Mouse (Mus musculus): ENCODE measurements around the gene Ift74. TPM values are rescaled to one million over a fixed set of nuclear protein-coding genes. Genes with fewer than 3 reads are reported as not detected.
A peak's percentile ranks its signal among the peaks of the same experiment; 100 is the strongest.

Ift74 gene
- total and polyA plus RNA-seq, 2 experiments = 0.33 to 3.6 TPM

GRCm38 (mm10) chr4:94602496-94603030 is 11.7 kb upstream of the Ift74 start:
- Histone ChIP-seq H3K9ac (ENCODE audit: low read depth, low read length) (peak overlapping the region; percentile 81), H3K27me3 (ENCODE audit: control insufficient read depth, insufficient read depth, low read length) (no peaks in the 10 kb centered on the region), H3K4me3 (ENCODE audit: insufficient read depth, low read depth, low read length) (peak overlapping the region; percentile 79), H3K36me3 (ENCODE audit: control insufficient read depth, insufficient read depth, low read length) (no peaks in the 10 kb centered on the region), H3K4me1 (ENCODE audit: control insufficient read depth, insufficient read depth, low read length) (peaks cover 2% of the 10 kb centered on the region), H3K79me2 (ENCODE audit: control insufficient read depth, insufficient read depth, low read length) (peaks cover 19% of the 10 kb centered on the region; the same call in 1 of the 2 replicates), H3K27ac (replicated peaks; ENCODE audit: insufficient read depth, low read depth, low read length) (peak overlapping the region; percentile 73)
- DNase-seq (ENCODE audit: extremely low read depth, low read depth, low spot score) = peak; percentile 44
- TF ChIP-seq POLR2A (IDR thresholded peaks at IDR 0.05; ENCODE audit: extremely low read depth, insufficient read depth, low read length) (no peak), CTCF (IDR thresholded peaks at IDR 0.05; ENCODE audit: low read depth, low read length) (no peak)
- under 1% methylated on average over 33 of the region's 33 CpGs for WGBS

GRCm38 (mm10) chr4:94603031-94603629 is 11.2 kb upstream of the Ift74 start, which contains the start of gene Plaa:
Gene Plaa, minus strand, starts transcription at chr4:94603244.
- Histone ChIP-seq H3K27ac (replicated peaks; ENCODE audit: insufficient read depth, low read depth, low read length) (peak within 1 kb of the TSS; percentile 73), H3K4me3 (ENCODE audit: insufficient read depth, low read depth, low read length) (peak within 1 kb of the TSS; percentile 79), H3K36me3 (ENCODE audit: control insufficient read depth, insufficient read depth, low read length) (no peaks in the 10 kb centered on the region), H3K27me3 (ENCODE audit: control insufficient read depth, insufficient read depth, low read length) (no peaks in the 10 kb centered on the region), H3K4me1 (ENCODE audit: control insufficient read depth, insufficient read depth, low read length) (peaks cover 2% of the 10 kb centered on the region), H3K9ac (ENCODE audit: low read depth, low read length) (peak within 1 kb of the TSS; percentile 81), H3K79me2 (ENCODE audit: control insufficient read depth, insufficient read depth, low read length) (peaks cover 15% of the 10 kb centered on the region; the same call in 1 of the 2 replicates)
- TF ChIP-seq POLR2A (IDR thresholded peaks at IDR 0.05; ENCODE audit: extremely low read depth, insufficient read depth, low read length) = 0 out of 2 replicates have a peak, but pooled peaks have one; percentile 35
- TF ChIP-seq CTCF (IDR thresholded peaks at IDR 0.05; ENCODE audit: low read depth, low read length) = no peak
- under 1% methylated on average over 61 of the region's 61 CpGs for WGBS
- peak; percentile 74 for DNase-seq (ENCODE audit: extremely low read depth, low read depth, low spot score)

GRCm38 (mm10) chr4:94604452-94605019 is 9.8 kb upstream of the Ift74 start:
- Histone ChIP-seq H3K36me3 (ENCODE audit: control insufficient read depth, insufficient read depth, low read length) (no peaks in the 10 kb centered on the region), H3K27ac (replicated peaks; ENCODE audit: insufficient read depth, low read depth, low read length) (no peak overlapping the region), H3K79me2 (ENCODE audit: control insufficient read depth, insufficient read depth, low read length) (peaks cover 11% of the 10 kb centered on the region; the same call in 1 of the 2 replicates), H3K4me3 (ENCODE audit: insufficient read depth, low read depth, low read length) (no peak overlapping the region), H3K27me3 (ENCODE audit: control insufficient read depth, insufficient read depth, low read length) (no peaks in the 10 kb centered on the region), H3K9ac (ENCODE audit: low read depth, low read length) (no peak overlapping the region), H3K4me1 (ENCODE audit: control insufficient read depth, insufficient read depth, low read length) (peaks cover 2% of the 10 kb centered on the region)
- DNase-seq (ENCODE audit: extremely low read depth, low read depth, low spot score) = no peak
- 95% methylated on average over 2 of the region's 2 CpGs for whole genome bisulfite sequencing
- TF ChIP-seq POLR2A (IDR thresholded peaks at IDR 0.05; ENCODE audit: extremely low read depth, insufficient read depth, low read length) (no peak), CTCF (IDR thresholded peaks at IDR 0.05; ENCODE audit: low read depth, low read length) (no peak)

GRCm38 (mm10) chr4:94605591-94605990 is 8.7 kb upstream of the Ift74 start:
- peaks cover 2% of the 10 kb centered on the region for H3K4me1 ChIP-seq (ENCODE audit: control insufficient read depth, insufficient read depth, low read length)
- no peak overlapping the region for H3K9ac ChIP-seq (ENCODE audit: low read depth, low read length)
- WGBS = 93% methylated on average over 2 of the region's 2 CpGs
- no peak overlapping the region for H3K4me3 ChIP-seq (ENCODE audit: insufficient read depth, low read depth, low read length)
- H3K27me3 ChIP-seq (ENCODE audit: control insufficient read depth, insufficient read depth, low read length) = no peaks in the 10 kb centered on the region
- no peaks in the 10 kb centered on the region for H3K36me3 ChIP-seq (ENCODE audit: control insufficient read depth, insufficient read depth, low read length)
- TF ChIP-seq POLR2A (IDR thresholded peaks at IDR 0.05; ENCODE audit: extremely low read depth, insufficient read depth, low read length) (no peak), CTCF (IDR thresholded peaks at IDR 0.05; ENCODE audit: low read depth, low read length) (no peak)
- no peak for DNase-seq (ENCODE audit: extremely low read depth, low read depth, low spot score)
- H3K27ac ChIP-seq (replicated peaks; ENCODE audit: insufficient read depth, low read depth, low read length) = no peak overlapping the region
- peaks cover 11% of the 10 kb centered on the region; the same call in 1 of the 2 replicates for H3K79me2 ChIP-seq (ENCODE audit: control insufficient read depth, insufficient read depth, low read length)

- Histone ChIP-seq H3K9ac (ENCODE audit: low read depth, low read length) (no peak overlapping the region), H3K79me2 (ENCODE audit: control insufficient read depth, insufficient read depth, low read length) (no peaks in the 10 kb centered on the region), H3K4me1 (ENCODE audit: control insufficient read depth, insufficient read depth, low read length) (no peaks in the 10 kb centered on the region), H3K27me3 (ENCODE audit: control insufficient read depth, insufficient read depth, low read length) (no peaks in the 10 kb centered on the region), H3K27ac (replicated peaks; ENCODE audit: insufficient read depth, low read depth, low read length) (no peak overlapping the region), H3K4me3 (ENCODE audit: insufficient read depth, low read depth, low read length) (no peak overlapping the region), H3K36me3 (ENCODE audit: control insufficient read depth, insufficient read depth, low read length) (no peaks in the 10 kb centered on the region)
- no peak for DNase-seq (ENCODE audit: extremely low read depth, low read depth, low spot score)
- TF ChIP-seq CTCF (IDR thresholded peaks at IDR 0.05; ENCODE audit: low read depth, low read length) (no peak), POLR2A (IDR thresholded peaks at IDR 0.05; ENCODE audit: extremely low read depth, insufficient read depth, low read length) (no peak)
- 63% methylated on average over 3 of the region's 3 CpGs for WGBS
Observed at GRCm38 (mm10) chr4:94610339-94610738, 4.0 kb upstream of the Ift74 start.

All from liver, adult 2 months (tissue).